Mouse (Mus musculus): Measurements from ENCODE around the gene Stx1b.
"Not testable (repeated sequence)": the region's sequence is repeated elsewhere in the genome, so short reads cannot be mapped to it uniquely, and the experiment has no call there.

The Stx1b gene

GRCm38 (mm10) chr7:127775837-127776236 lies 48.5 kb downstream of the Stx1b start:
- not testable (repeated sequence) for DNase-seq (ENCODE audit: low read depth, low spot score); H3K27me3 ChIP-seq (ENCODE audit: control insufficient read depth, insufficient read depth, low read length, poor library complexity, severe bottlenecking); H3K36me3 ChIP-seq (ENCODE audit: control insufficient read depth, insufficient read depth, low read length, poor library complexity, severe bottlenecking)

DNA sequence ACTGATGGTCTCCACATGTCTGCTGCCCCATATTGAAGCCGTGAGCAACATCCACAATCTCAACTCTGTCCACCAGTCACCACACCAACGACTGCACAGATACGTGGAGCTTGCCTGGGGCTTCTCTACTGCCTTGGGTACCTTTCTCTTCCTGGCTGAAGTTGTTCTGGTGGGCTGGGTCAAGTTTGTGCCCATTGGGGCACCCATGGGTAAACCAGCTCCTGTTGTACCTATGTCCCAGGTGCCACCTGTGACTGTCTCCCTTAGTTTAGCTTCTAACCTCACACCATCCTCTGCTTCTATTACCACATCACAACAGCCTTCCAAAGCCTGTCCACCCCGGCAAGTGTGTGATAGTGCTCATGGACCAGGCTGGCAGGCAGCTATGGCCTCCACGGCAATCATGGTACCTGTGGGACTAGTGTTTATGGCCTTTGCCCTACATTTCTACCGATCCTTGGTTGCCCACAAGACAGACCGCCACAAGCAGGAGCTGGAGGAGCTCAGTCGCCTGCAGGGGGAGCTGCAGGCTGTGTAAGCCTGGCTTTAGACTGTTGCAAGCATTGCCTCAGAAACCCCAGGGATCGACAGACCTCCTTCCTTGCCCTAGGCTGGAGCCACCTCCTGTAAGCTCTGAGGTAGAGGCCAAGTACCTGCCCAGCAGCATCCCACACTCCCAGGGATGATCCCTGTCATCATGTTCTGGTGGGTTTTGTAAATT lies 50.5 kb downstream of the Stx1b start:
- no peaks in the 10 kb centered on the region for H3K27me3 ChIP-seq (ENCODE audit: control insufficient read depth, insufficient read depth, low read length, poor library complexity, severe bottlenecking)
- DNase-seq (ENCODE audit: low read depth, low spot score), result peak; percentile 87
- no peaks in the 10 kb centered on the region for H3K36me3 ChIP-seq (ENCODE audit: control insufficient read depth, insufficient read depth, low read length, poor library complexity, severe bottlenecking)

DNA sequence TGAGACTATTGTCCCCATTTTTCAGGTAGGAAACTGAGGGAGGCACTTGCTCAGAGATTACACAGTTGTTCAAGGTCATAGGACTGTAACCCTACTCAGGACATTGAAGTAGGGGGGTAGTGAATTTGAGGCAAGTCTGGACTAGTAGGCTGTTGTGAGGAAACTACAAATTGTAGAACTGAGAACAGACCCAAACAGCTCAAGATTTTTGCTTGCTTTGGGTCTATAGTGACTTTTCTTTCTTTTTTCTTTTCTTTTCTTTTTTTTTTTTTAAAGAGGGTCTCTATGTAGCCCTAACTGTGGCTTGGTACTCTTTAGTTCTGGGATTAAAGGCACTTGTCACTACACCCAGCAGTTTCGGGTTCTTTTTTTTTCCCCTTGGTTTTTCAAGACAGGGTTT lies 51.8 kb downstream of the Stx1b start:
- DNase-seq (ENCODE audit: low read depth, low spot score), result no peak
- H3K27me3 ChIP-seq (ENCODE audit: control insufficient read depth, insufficient read depth, low read length, poor library complexity, severe bottlenecking), result no peaks in the 10 kb centered on the region

GRCm38 (mm10) chr7:127772080-127772479 lies 52.3 kb downstream of the Stx1b start:
- Histone ChIP-seq H3K27me3 (ENCODE audit: control insufficient read depth, insufficient read depth, low read length, poor library complexity, severe bottlenecking) (no peaks in the 10 kb centered on the region), H3K36me3 (ENCODE audit: control insufficient read depth, insufficient read depth, low read length, poor library complexity, severe bottlenecking) (peaks cover 1% of the 10 kb centered on the region; the same call in 1 of the 2 replicates)
- DNase-seq (ENCODE audit: low read depth, low spot score), result no peak

More for the DNA sequence above, 51.8 kb downstream of the Stx1b start:
- peaks cover 1% of the 10 kb centered on the region; the same call in 1 of the 2 replicates for H3K36me3 ChIP-seq (ENCODE audit: control insufficient read depth, insufficient read depth, low read length, poor library complexity, severe bottlenecking)

DNA sequence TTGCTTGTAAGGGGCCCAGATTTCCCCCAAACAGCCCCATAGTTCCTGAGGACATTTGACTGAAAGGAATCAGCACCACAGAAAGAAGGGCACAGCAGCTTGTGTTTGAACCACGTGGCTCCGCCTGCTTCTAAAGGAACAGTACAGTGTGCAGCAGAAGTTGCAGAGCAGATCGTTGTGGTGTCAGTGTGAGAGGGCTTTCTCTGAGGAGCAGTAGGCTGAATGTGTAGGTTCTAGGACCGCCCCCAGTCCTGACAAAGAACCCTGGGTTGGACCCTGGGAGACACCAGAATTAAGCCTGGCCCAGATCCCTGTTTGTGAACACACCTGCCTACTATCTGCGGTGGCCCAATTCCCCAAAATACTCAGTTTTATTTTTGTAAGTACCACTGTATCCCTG lies 53.1 kb downstream of the Stx1b start:
- peaks cover 1% of the 10 kb centered on the region; the same call in 1 of the 2 replicates for H3K36me3 ChIP-seq (ENCODE audit: control insufficient read depth, insufficient read depth, low read length, poor library complexity, severe bottlenecking)
- no peak for DNase-seq (ENCODE audit: low read depth, low spot score)
- H3K27me3 ChIP-seq (ENCODE audit: control insufficient read depth, insufficient read depth, low read length, poor library complexity, severe bottlenecking), result no peaks in the 10 kb centered on the region

GRCm38 (mm10) chr7:127770039-127770905 lies 54.1 kb downstream of the Stx1b start:
- H3K36me3 ChIP-seq (ENCODE audit: control insufficient read depth, insufficient read depth, low read length, poor library complexity, severe bottlenecking), result peaks cover 1% of the 10 kb centered on the region; the same call in 1 of the 2 replicates
- no peaks in the 10 kb centered on the region for H3K27me3 ChIP-seq (ENCODE audit: control insufficient read depth, insufficient read depth, low read length, poor library complexity, severe bottlenecking)
- no peak for DNase-seq (ENCODE audit: low read depth, low spot score)

GRCm38 (mm10) chr7:127769651-127770038 lies 54.7 kb downstream of the Stx1b start, which contains the start of gene Orai3:
Orai3 (plus strand) TSS chr7:127769815.
- H3K36me3 ChIP-seq (ENCODE audit: control insufficient read depth, insufficient read depth, low read length, poor library complexity, severe bottlenecking), result peaks cover 1% of the 10 kb centered on the region; the same call in 1 of the 2 replicates
- peak; percentile 87 for DNase-seq (ENCODE audit: low read depth, low spot score)
- H3K27me3 ChIP-seq (ENCODE audit: control insufficient read depth, insufficient read depth, low read length, poor library complexity, severe bottlenecking), result no peaks in the 10 kb centered on the region

DNA sequence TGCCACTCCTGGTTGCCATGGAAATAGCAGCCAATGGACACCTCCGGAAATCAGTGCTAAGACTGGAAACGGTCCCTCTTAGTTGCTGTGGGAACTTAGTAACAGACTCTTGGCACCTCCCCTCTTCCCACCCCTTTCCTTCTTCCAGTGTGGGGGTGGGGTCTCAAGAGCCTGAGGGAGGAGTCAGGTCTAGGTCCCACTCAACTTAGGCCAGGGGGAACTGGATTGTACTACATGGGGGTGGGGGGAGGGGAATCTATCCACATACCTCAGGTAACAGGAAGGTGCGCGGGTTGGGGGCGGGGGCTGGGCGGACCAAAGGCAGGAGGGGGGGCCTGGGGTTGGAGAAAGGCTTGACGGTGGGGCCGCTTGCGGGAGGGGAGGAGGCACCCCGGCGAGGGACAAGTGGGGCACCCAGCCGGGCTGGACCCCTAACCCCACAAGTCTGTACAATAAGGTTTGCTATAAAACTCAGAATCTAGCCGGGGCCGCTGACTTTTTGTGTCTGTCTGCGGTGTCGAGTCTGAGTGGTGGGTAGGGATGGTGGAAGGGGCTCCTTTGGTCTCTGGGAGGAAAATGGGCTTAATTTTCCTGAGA lies 55.3 kb downstream of the Stx1b start:
- Histone ChIP-seq H3K36me3 (ENCODE audit: control insufficient read depth, insufficient read depth, low read length, poor library complexity, severe bottlenecking) (peaks cover 1% of the 10 kb centered on the region; the same call in 1 of the 2 replicates), H3K27me3 (ENCODE audit: control insufficient read depth, insufficient read depth, low read length, poor library complexity, severe bottlenecking) (no peaks in the 10 kb centered on the region)
- peak; percentile 65 for DNase-seq (ENCODE audit: low read depth, low spot score)

DNA sequence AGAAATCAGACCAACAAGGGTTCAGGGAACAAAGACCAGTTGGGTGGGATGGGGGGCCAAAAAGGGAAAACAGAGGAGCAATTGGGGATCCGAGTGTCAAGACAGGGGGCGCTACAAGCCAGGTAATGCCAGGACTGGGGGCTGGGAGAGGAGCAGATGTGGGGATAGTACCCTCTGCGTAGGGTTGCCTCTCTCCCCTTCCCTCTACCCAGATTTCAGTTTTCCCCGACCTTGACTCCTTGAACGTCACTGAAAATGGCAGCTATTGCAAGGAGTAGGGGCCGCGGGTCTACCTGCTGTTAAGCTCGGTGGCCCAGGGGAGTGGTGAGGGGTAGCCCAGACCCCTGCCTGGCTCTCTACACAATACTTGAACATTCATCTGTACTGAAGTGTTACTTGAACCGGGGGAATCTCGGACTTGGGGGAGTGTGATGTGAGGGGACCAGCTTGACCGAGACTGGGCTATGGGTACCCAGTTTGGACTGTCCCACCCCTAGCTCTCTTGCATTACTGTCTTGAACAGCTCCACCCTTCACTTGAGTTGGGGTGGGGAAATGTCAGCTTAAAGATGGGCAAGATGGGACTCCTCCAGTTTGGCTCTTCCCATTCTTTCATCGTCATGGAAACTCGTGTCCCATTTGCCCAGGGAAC lies 55.9 kb downstream of the Stx1b start:
- Histone ChIP-seq H3K36me3 (ENCODE audit: control insufficient read depth, insufficient read depth, low read length, poor library complexity, severe bottlenecking) (peaks cover 1% of the 10 kb centered on the region; the same call in 1 of the 2 replicates), H3K27me3 (ENCODE audit: control insufficient read depth, insufficient read depth, low read length, poor library complexity, severe bottlenecking) (no peaks in the 10 kb centered on the region)
- peak; percentile 20 for DNase-seq (ENCODE audit: low read depth, low spot score)

GRCm38 (mm10) chr7:127767671-127768345 lies 56.5 kb downstream of the Stx1b start:
- Histone ChIP-seq H3K36me3 (ENCODE audit: control insufficient read depth, insufficient read depth, low read length, poor library complexity, severe bottlenecking) (peaks cover 1% of the 10 kb centered on the region; the same call in 1 of the 2 replicates), H3K27me3 (ENCODE audit: control insufficient read depth, insufficient read depth, low read length, poor library complexity, severe bottlenecking) (no peaks in the 10 kb centered on the region)
- DNase-seq (ENCODE audit: low read depth, low spot score), result no peak

DNA sequence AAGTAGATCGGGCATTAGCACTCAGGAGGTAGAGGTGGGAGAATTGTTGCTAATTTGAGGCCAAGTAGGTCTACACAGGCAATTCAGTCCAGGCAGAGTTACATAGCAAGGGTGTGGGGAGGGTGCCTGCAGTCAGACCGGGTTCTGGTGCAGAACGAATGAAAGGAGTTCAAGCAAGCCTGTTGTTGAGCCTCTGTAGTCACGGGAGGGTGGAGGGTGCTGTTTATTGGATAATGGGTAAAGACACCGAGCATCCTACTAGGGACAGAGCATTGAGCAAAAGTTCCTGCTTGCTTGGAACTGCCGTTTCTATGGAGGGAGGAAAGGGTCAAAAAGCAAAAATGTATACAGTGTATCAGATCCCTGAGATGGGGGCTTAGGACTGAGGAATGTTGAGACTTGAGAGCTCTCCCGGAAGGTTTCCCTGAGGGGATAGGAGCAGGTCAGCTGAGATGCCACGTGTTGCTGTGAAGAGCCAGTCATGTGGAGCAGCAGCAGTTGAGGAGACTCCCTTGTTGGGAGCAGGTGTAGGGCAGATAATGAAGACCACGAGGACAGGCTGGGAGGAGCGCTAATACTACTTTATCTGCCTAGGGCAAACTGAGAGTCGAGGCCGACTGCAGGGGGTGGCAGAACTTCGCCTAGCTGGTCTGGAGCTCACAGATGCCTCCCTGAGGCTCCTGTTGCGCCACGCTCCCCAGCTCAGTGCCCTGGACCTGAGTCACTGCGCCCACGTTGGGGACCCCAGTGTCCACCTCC lies 57.3 kb downstream of the Stx1b start:
- no peak for DNase-seq (ENCODE audit: low read depth, low spot score)
- Histone ChIP-seq H3K36me3 (ENCODE audit: control insufficient read depth, insufficient read depth, low read length, poor library complexity, severe bottlenecking) (peaks cover 1% of the 10 kb centered on the region; the same call in 1 of the 2 replicates), H3K27me3 (ENCODE audit: control insufficient read depth, insufficient read depth, low read length, poor library complexity, severe bottlenecking) (no peaks in the 10 kb centered on the region)

DNA sequence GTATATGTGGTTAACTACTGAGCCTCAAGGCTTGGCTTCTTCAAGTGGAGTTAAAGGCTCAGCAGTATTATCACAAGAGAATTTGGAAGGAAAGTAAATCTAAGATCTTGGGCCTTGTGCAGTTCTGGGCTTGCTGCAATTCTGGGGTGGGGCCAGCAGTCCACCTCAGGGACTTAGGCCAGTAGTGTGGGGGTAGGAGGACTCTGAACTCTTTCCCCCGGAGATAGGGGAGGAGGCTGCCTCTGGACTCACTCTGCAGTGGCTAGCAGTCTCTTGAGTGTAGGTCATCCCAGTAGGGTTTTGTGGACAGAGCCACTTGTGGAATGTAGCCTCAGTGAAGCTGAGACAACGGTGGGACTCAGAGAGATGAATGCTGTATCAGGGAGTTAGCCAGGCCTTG lies 58.6 kb downstream of the Stx1b start:
- no peak for DNase-seq (ENCODE audit: low read depth, low spot score)
- H3K36me3 ChIP-seq (ENCODE audit: control insufficient read depth, insufficient read depth, low read length, poor library complexity, severe bottlenecking), result peaks cover 1% of the 10 kb centered on the region; the same call in 1 of the 2 replicates
- no peaks in the 10 kb centered on the region for H3K27me3 ChIP-seq (ENCODE audit: control insufficient read depth, insufficient read depth, low read length, poor library complexity, severe bottlenecking)

DNA sequence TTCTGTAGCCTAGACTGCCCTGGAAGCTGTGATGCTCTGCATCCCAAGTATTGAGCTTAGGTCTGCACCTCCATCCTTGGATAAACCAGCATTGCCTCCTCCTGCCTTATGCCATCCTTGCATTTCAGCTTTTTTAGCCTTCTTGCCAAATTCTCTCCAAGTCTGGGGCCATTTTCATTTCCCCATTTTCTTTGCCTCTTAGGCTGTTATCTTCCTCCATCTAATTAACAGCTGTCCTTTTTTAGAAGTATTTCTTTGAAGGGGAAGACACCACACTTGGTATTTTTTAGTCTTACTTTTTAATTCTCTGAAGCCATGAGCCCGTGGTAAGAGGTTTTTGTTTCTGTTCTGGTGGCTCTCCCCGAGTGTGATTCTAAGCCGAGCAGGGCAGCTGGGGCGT lies 60.7 kb downstream of the Stx1b start:
- Histone ChIP-seq H3K36me3 (ENCODE audit: control insufficient read depth, insufficient read depth, low read length, poor library complexity, severe bottlenecking) (peaks cover 1% of the 10 kb centered on the region; the same call in 1 of the 2 replicates), H3K27me3 (ENCODE audit: control insufficient read depth, insufficient read depth, low read length, poor library complexity, severe bottlenecking) (no peaks in the 10 kb centered on the region)
- no peak for DNase-seq (ENCODE audit: low read depth, low spot score)
